Mouse (Mus musculus): ENCODE measurements around the gene Tph1. TPM values are rescaled to one million over a fixed set of nuclear protein-coding genes. Genes with fewer than 3 reads are reported as not detected.
"Not testable (repeated sequence)": the region's sequence is repeated elsewhere in the genome, so short reads cannot be mapped to it uniquely, and the experiment has no call there.

Gene Tph1
- polyA plus RNA-seq, 1 experiment from 2014 or later: 0.25 TPM

- no peak for ATAC-seq (ENCODE audit: low FRiP score, low read depth)
- no peaks in the 10 kb centered on the region for H3K9me3 ChIP-seq
- no peak overlapping the region for H3K4me2 ChIP-seq (replicated peaks)
- no peak overlapping the region for H3K4me3 ChIP-seq
- H3K9ac ChIP-seq: no peak overlapping the region
- 0 out of 2 replicates have a peak, but pooled peaks cover 4% of the 10 kb centered on the region for H3K4me1 ChIP-seq
- H3K36me3 ChIP-seq: no peaks in the 10 kb centered on the region
- H3K27me3 ChIP-seq: no peaks in the 10 kb centered on the region
- no peak overlapping the region for H3K27ac ChIP-seq
Observed at GRCm38 (mm10) chr7:46680732-46681131, 8.4 kb upstream of the Tph1 start.

GRCm38 (mm10) chr7:46679044-46679443 is 6.7 kb upstream of the Tph1 start:
- H3K36me3 ChIP-seq; H3K27ac ChIP-seq; H3K9me3 ChIP-seq; H3K4me2 ChIP-seq (replicated peaks); H3K9ac ChIP-seq; ATAC-seq (ENCODE audit: low FRiP score, low read depth); H3K4me3 ChIP-seq; H3K4me1 ChIP-seq; H3K27me3 ChIP-seq: not testable (repeated sequence)
- WGBS: 82% methylated on average over 7 of the region's 7 CpGs

GRCm38 (mm10) chr7:46678417-46678816 is 6.1 kb upstream of the Tph1 start:
- no peak for ATAC-seq (ENCODE audit: low FRiP score, low read depth)
- no peak overlapping the region for H3K9ac ChIP-seq
- H3K4me2 ChIP-seq (replicated peaks): no peak overlapping the region
- no peak overlapping the region for H3K27ac ChIP-seq
- WGBS: 87% methylated on average over 3 of the region's 3 CpGs
- no peaks in the 10 kb centered on the region for H3K36me3 ChIP-seq
- H3K4me1 ChIP-seq: 0 out of 2 replicates have a peak, but pooled peaks cover 4% of the 10 kb centered on the region
- no peaks in the 10 kb centered on the region for H3K9me3 ChIP-seq
- H3K27me3 ChIP-seq: no peaks in the 10 kb centered on the region
- no peak overlapping the region for H3K4me3 ChIP-seq

- H3K4me1 ChIP-seq: peaks cover 9% of the 10 kb centered on the region; the same call in 1 of the 2 replicates
- H3K36me3 ChIP-seq: no peaks in the 10 kb centered on the region
- H3K4me2 ChIP-seq (replicated peaks): no peak overlapping the region
- H3K27me3 ChIP-seq: no peaks in the 10 kb centered on the region
- H3K9ac ChIP-seq: no peak overlapping the region
- no peak overlapping the region for H3K4me3 ChIP-seq
- no peak overlapping the region for H3K27ac ChIP-seq
- ATAC-seq (ENCODE audit: low FRiP score, low read depth): no peak
- WGBS: 72% methylated on average over 5 of the region's 5 CpGs
- no peaks in the 10 kb centered on the region for H3K9me3 ChIP-seq
Observed at GRCm38 (mm10) chr7:46676808-46677360, 4.5 kb upstream of the Tph1 start.

- WGBS: 84% methylated on average over 8 of the region's 8 CpGs
- Histone ChIP-seq H3K4me3 (no peak overlapping the region), H3K27ac (no peak overlapping the region), H3K9me3 (no peaks in the 10 kb centered on the region), H3K27me3 (no peaks in the 10 kb centered on the region), H3K4me1 (peaks cover 9% of the 10 kb centered on the region; the same call in 1 of the 2 replicates), H3K9ac (no peak overlapping the region), H3K36me3 (no peaks in the 10 kb centered on the region), H3K4me2 (replicated peaks) (no peak overlapping the region)
- ATAC-seq (ENCODE audit: low FRiP score, low read depth): no peak
Observed at GRCm38 (mm10) chr7:46675886-46676285, 3.5 kb upstream of the Tph1 start.

GRCm38 (mm10) chr7:46675061-46675460 is 2.7 kb upstream of the Tph1 start:
- Histone ChIP-seq H3K4me1 (peaks cover 9% of the 10 kb centered on the region; the same call in 1 of the 2 replicates), H3K9ac (no peak overlapping the region), H3K36me3 (no peaks in the 10 kb centered on the region), H3K27me3 (no peaks in the 10 kb centered on the region), H3K4me2 (replicated peaks) (no peak overlapping the region), H3K27ac (no peak overlapping the region), H3K9me3 (no peaks in the 10 kb centered on the region), H3K4me3 (no peak overlapping the region)
- whole genome bisulfite sequencing: 92% methylated on average over 7 of the region's 7 CpGs
- ATAC-seq (ENCODE audit: low FRiP score, low read depth): no peak

- Histone ChIP-seq H3K27ac (no peak overlapping the region), H3K9ac (no peak overlapping the region), H3K4me3 (no peak overlapping the region), H3K4me1 (peaks cover 7% of the 10 kb centered on the region; the same call in 1 of the 2 replicates), H3K9me3 (no peaks in the 10 kb centered on the region), H3K36me3 (no peaks in the 10 kb centered on the region), H3K27me3 (peaks cover 36% of the 10 kb centered on the region), H3K4me2 (replicated peaks) (peak overlapping the region; percentile 47)
- 1% methylated on average over 21 of the region's 21 CpGs for WGBS
- ATAC-seq (ENCODE audit: low FRiP score, low read depth): no peak
Observed at GRCm38 (mm10) chr7:46667256-46667655, 5.1 kb downstream of the Tph1 start.

- Histone ChIP-seq H3K27me3 (peaks cover 36% of the 10 kb centered on the region), H3K4me2 (replicated peaks) (no peak overlapping the region), H3K4me1 (0 out of 2 replicates have a peak, but pooled peaks cover 4% of the 10 kb centered on the region), H3K27ac (no peak overlapping the region), H3K4me3 (no peak overlapping the region), H3K9me3 (no peaks in the 10 kb centered on the region), H3K36me3 (no peaks in the 10 kb centered on the region), H3K9ac (no peak overlapping the region)
- 36% methylated on average over 9 of the region's 9 CpGs for WGBS
- ATAC-seq (ENCODE audit: low FRiP score, low read depth): no peak
Observed at GRCm38 (mm10) chr7:46665236-46665635, 7.1 kb downstream of the Tph1 start.

GRCm38 (mm10) chr7:46661591-46662090 is 10.7 kb downstream of the Tph1 start:
- H3K4me3 ChIP-seq: no peak overlapping the region
- H3K9me3 ChIP-seq: no peaks in the 10 kb centered on the region
- H3K4me1 ChIP-seq: no peaks in the 10 kb centered on the region
- WGBS: 58% methylated on average over 18 of the region's 18 CpGs
- H3K4me2 ChIP-seq (replicated peaks): no peak overlapping the region
- no peak overlapping the region for H3K9ac ChIP-seq
- H3K36me3 ChIP-seq: no peaks in the 10 kb centered on the region
- no peak for ATAC-seq (ENCODE audit: low FRiP score, low read depth)
- peaks cover 14% of the 10 kb centered on the region for H3K27me3 ChIP-seq
- H3K27ac ChIP-seq: no peak overlapping the region

GRCm38 (mm10) chr7:46652279-46652678 is 20.1 kb downstream of the Tph1 start:
- H3K9me3 ChIP-seq: no peaks in the 10 kb centered on the region
- H3K27me3 ChIP-seq: no peaks in the 10 kb centered on the region
- no peak overlapping the region for H3K27ac ChIP-seq
- 68% methylated on average over 2 of the region's 2 CpGs for WGBS
- no peak overlapping the region for H3K4me2 ChIP-seq (replicated peaks)
- H3K4me3 ChIP-seq: no peak overlapping the region
- H3K9ac ChIP-seq: no peak overlapping the region
- H3K36me3 ChIP-seq: no peaks in the 10 kb centered on the region
- H3K4me1 ChIP-seq: no peaks in the 10 kb centered on the region
- ATAC-seq (ENCODE audit: low FRiP score, low read depth): no peak

GRCm38 (mm10) chr7:46650231-46650630 is 22.1 kb downstream of the Tph1 start:
- not testable (repeated sequence) for H3K4me2 ChIP-seq (replicated peaks); H3K4me3 ChIP-seq; H3K36me3 ChIP-seq; H3K4me1 ChIP-seq; H3K27me3 ChIP-seq; H3K27ac ChIP-seq; H3K9me3 ChIP-seq; ATAC-seq (ENCODE audit: low FRiP score, low read depth); H3K9ac ChIP-seq
- 52% methylated on average over 5 of the region's 5 CpGs for WGBS

GRCm38 (mm10) chr7:46648431-46649140 is 23.8 kb downstream of the Tph1 start:
- no peak overlapping the region for H3K9ac ChIP-seq
- no peak overlapping the region for H3K4me2 ChIP-seq (replicated peaks)
- no peaks in the 10 kb centered on the region for H3K9me3 ChIP-seq
- no peak for ATAC-seq (ENCODE audit: low FRiP score, low read depth)
- no peaks in the 10 kb centered on the region for H3K4me1 ChIP-seq
- no peak overlapping the region for H3K27ac ChIP-seq
- no peaks in the 10 kb centered on the region for H3K36me3 ChIP-seq
- WGBS: 70% methylated on average over 4 of the region's 4 CpGs
- no peak overlapping the region for H3K4me3 ChIP-seq
- H3K27me3 ChIP-seq: no peaks in the 10 kb centered on the region
